Mouse (Mus musculus): Measurements from ENCODE around the gene Tbx5. TPM values are rescaled to one million over a fixed set of nuclear protein-coding genes. Genes with fewer than 3 reads are reported as not detected.

Tbx5 gene
- total RNA-seq, 2 experiments from 2014 or later = 0.07 to 0.80 TPM

Other genes starting within 250 kb of the Tbx5 start
- 100 to 1,000 TPM; 298 to 307 TPM for gene Tbx3, start 162.0 kb upstream of the Tbx5 start, total RNA-seq (2021)

All from adrenal gland, adult 18-20 months (tissue).